20 mouse cellular contexts compared by ENCODE assay signal in genomic region chr14:30622556-30622955, GRCm38 (mm10). TPM values are rescaled to one million over a fixed set of nuclear protein-coding genes. Genes with fewer than 3 reads are reported as not detected.
A peak's percentile ranks its signal among the peaks of the same experiment; 100 is the strongest.
DNase-seq lines count a peak whose midpoint lies in the region; ATAC-seq and TF ChIP-seq lines count a peak whose summit lies in the region.
"Had no signal": no experiment of that assay in that cellular context is flagged by ENCODE, and none has a peak within 500 bp of the region (broad histone marks: within the 10 kb centered on the region; RNA-seq: fewer than 3 reads in every experiment).

No protein-coding gene starts in this region.

- H3K27me3 ChIP-seq in lung, embryonic 14.5 days (ENCODE audit: insufficient read depth, low read length), result no peaks in the 10 kb centered on the region
- H3K27me3 ChIP-seq: heart, embryonic 13.5 days had no signal

- ATAC-seq in lung, embryonic 14.5 days (ENCODE audit: insufficient read depth), result no peak
- ATAC-seq: CD4-positive, CD25-positive, alpha-beta regulatory T cell, adult 4 months; forebrain, embryonic 13.5 days; forebrain, embryonic 16.5 days had no signal

- TF ChIP-seq CTCF in lung, embryonic 14.5 days (IDR thresholded peaks at IDR 0.05; ENCODE audit: low read depth), result no peak
- no peak for TF ChIP-seq CTCF in lung, adult 2 months (IDR thresholded peaks at IDR 0.05; ENCODE audit: insufficient read depth, low read length)
- TF ChIP-seq CTCF in bone marrow macrophage, adult 2 months (IDR thresholded peaks at IDR 0.05; ENCODE audit: low read depth, low read length), result no peak

- no peak overlapping the region for H3K4me2 ChIP-seq in lung, embryonic 14.5 days
- H3K4me2 ChIP-seq: forebrain, embryonic 13.5 days; heart, embryonic 13.5 days; hindbrain, embryonic 14.5 days had no signal

- H3K4me1 ChIP-seq in lung, embryonic 14.5 days (ENCODE audit: insufficient read depth), result no peaks in the 10 kb centered on the region
- peaks cover 14% of the 10 kb centered on the region for H3K4me1 ChIP-seq in lung, adult 2 months (ENCODE audit: control insufficient read depth, insufficient read depth, low read length)
- H3K4me1 ChIP-seq in bone marrow macrophage, adult 2 months (ENCODE audit: control insufficient read depth, insufficient read depth, low read length), result peaks cover 63% of the 10 kb centered on the region

- DNase-seq in lung, embryonic 14.5 days, result no peak
- no peak for DNase-seq in lung, postnatal 4 days
- peak; percentile 66 for DNase-seq in lung, postnatal 36 days
- no peak for DNase-seq in lung, adult 2 months
- DNase-seq: adrenal gland, adult 8-10 months; adrenal gland, postnatal 25 days; cerebellum, adult 9-10 months; gastrocnemius, postnatal 36 days; heart, adult 2 months; heart, postnatal 14 days; heart, postnatal 4 days had no signal

- H3K36me3 ChIP-seq in lung, embryonic 14.5 days (ENCODE audit: insufficient read depth), result 0 out of 2 replicates have a peak, but pooled peaks cover 4% of the 10 kb centered on the region
- peaks cover 10% of the 10 kb centered on the region; the same call in 1 of the 2 replicates for H3K36me3 ChIP-seq in macrophage (ENCODE audit: inconsistent target)
- H3K36me3 ChIP-seq: forebrain, embryonic 10.5 days; heart, embryonic 13.5 days had no signal

- WGBS in lung, embryonic 14.5 days, result 75% methylated on average over 8 of the region's 8 CpGs
- WGBS in lung, adult 2 months, result 73% methylated on average over 8 of the region's 8 CpGs
- 96% methylated on average over 7 of the region's 8 CpGs for WGBS in macrophage (ENCODE audit: missing documents)

- no peak overlapping the region for H3K4me3 ChIP-seq in lung, embryonic 14.5 days (ENCODE audit: low read depth, low read length)
- H3K4me3 ChIP-seq in lung, adult 2 months (replicated peaks; ENCODE audit: extremely low read depth, low read depth, low read length), result no peak overlapping the region
- H3K4me3 ChIP-seq in bone marrow macrophage, adult 2 months (ENCODE audit: insufficient read depth, low read length), result no peak overlapping the region
- H3K4me3 ChIP-seq in macrophage (ENCODE audit: inconsistent target), result no peak overlapping the region
- H3K4me3 ChIP-seq: forebrain, embryonic 10.5 days; forebrain, embryonic 13.5 days; heart, adult 2 months; heart, embryonic 10.5 days; heart, embryonic 13.5 days had no signal

- H3K9me3 ChIP-seq in lung, embryonic 14.5 days (ENCODE audit: low read depth, low read length), result no peaks in the 10 kb centered on the region
- H3K9me3 ChIP-seq: forebrain, embryonic 10.5 days; forebrain, embryonic 13.5 days; heart, embryonic 10.5 days; heart, embryonic 13.5 days had no signal

- H3K79me2 ChIP-seq in macrophage (ENCODE audit: inconsistent target), result peaks cover 78% of the 10 kb centered on the region

- no peak for TF ChIP-seq POLR2A in lung, adult 2 months (IDR thresholded peaks at IDR 0.05; ENCODE audit: borderline replicate concordance, extremely low read depth, low read depth, low read length)
- no peak for TF ChIP-seq POLR2A in bone marrow macrophage, adult 2 months (IDR thresholded peaks at IDR 0.05; ENCODE audit: borderline replicate concordance, low read depth, low read length)

- no peak overlapping the region for H3K9ac ChIP-seq in lung, embryonic 14.5 days
- H3K9ac ChIP-seq: forebrain, embryonic 13.5 days; heart, embryonic 13.5 days; hindbrain, embryonic 14.5 days had no signal

- H3K27ac ChIP-seq in lung, embryonic 14.5 days (ENCODE audit: low read depth), result 0 out of 2 replicates have a peak overlapping the region, but pooled peaks have one; percentile 8
- H3K27ac ChIP-seq in bone marrow macrophage, adult 2 months (ENCODE audit: insufficient read depth, low read depth, low read length), result 0 out of 2 replicates have a peak overlapping the region, but pooled peaks have one; percentile 93
- peak overlapping the region; percentile 97 for H3K27ac ChIP-seq in macrophage
- H3K27ac ChIP-seq: forebrain, embryonic 10.5 days; forebrain, embryonic 13.5 days; heart, adult 2 months; heart, embryonic 10.5 days; heart, embryonic 13.5 days; hindbrain, embryonic 14.5 days had no signal

RNA-seq across cellular contexts. Expression of gene Prkcd, which starts 3.5 kb away (rescaled TPM):
- polyA plus RNA-seq in lung, embryonic 14.5 days (2014; fragmentation: Nextera tagmentation; extraction: Ambion mirVana), result 48.9 and 54.0 TPM in 2 replicates
- 111 and 134 TPM in 2 replicates for polyA plus RNA-seq in lung, adult 2 months (2012; rRNA removed)
- polyA plus RNA-seq in bone marrow macrophage, adult 2 months (2012; ENCODE audit: insufficient read depth, insufficient read length, missing spikeins), result 404 TPM in 2 replicates
- 1,000 to 10,000 TPM in 23 of 26 experiments, 100 to 1,000 TPM in 3; 920 to 2,399 (median 1,316) TPM for total RNA-seq in macrophage (2018; cell fraction: chromatin; rRNA removed)
- 100 to 1,000 TPM; 168 to 279 (median 213) TPM for total RNA-seq in macrophage (2018; cell fraction: cytosol; rRNA removed)
- total RNA-seq in macrophage (2018; cell fraction: nucleus; rRNA removed), result 1,000 to 10,000 TPM in 7 of 26 experiments, 100 to 1,000 TPM in 19; 420 to 1,209 (median 753) TPM
- 108 to 303 TPM (median 176 TPM) in 3 replicates for polyA plus RNA-seq in macrophage (2018)

RNA-seq across cellular contexts. Expression of gene Rft1, which starts 31.6 kb away (rescaled TPM):
- polyA plus RNA-seq in lung, embryonic 14.5 days (2014; fragmentation: Nextera tagmentation; extraction: Ambion mirVana), result 16.9 and 18.0 TPM in 2 replicates
- 10.1 and 18.7 TPM in 2 replicates for polyA plus RNA-seq in lung, adult 2 months (2012; rRNA removed)
- 18.4 and 20.5 TPM in 2 replicates for polyA plus RNA-seq in bone marrow macrophage, adult 2 months (2012; ENCODE audit: insufficient read depth, insufficient read length, missing spikeins)
- total RNA-seq in macrophage (2018; cell fraction: chromatin; rRNA removed), result 10 to 100 TPM; 15.0 to 88.5 (median 53.0) TPM
- total RNA-seq in macrophage (2018; cell fraction: cytosol; rRNA removed), result 10 to 100 TPM; 10.8 to 21.9 (median 16.2) TPM
- 10 to 100 TPM; 13.2 to 52.7 (median 28.8) TPM for total RNA-seq in macrophage (2018; cell fraction: nucleus; rRNA removed)
- 11.3 to 19.5 TPM (median 16.6 TPM) in 3 replicates for polyA plus RNA-seq in macrophage (2018)

Comparison
In these comparisons a context has a peak if more than half of its experiments do, and no peak if none do; other contexts are left out.
1. H3K27ac ChIP-seq: peak in every context shown above with its lines; median percentile 97 in macrophage; 93 in bone marrow macrophage, adult 2 months; 8 in lung, embryonic 14.5 days.